Mouse (Mus musculus) C2C12 (cell line): ENCODE measurements at regions not wholly inside any gene's neighbourhood (a gene's known extent, or its start where the extent isn't known, plus 50 kb on each side); places are given as distances from the start of the nearest gene placed in this dataset.

Experiments
- CEBPB ChIP-seq: IDR thresholded peaks from one replicate; pipeline ENCODE4 v1.6.1; 2011; ENCODE audit warnings: low read depth, mild to moderate bottlenecking, control low read depth, moderate library complexity
- CTCF ChIP-seq: IDR thresholded peaks from one replicate; pipeline ENCODE4 v1.5.1; 2011; ENCODE audit not compliant: control insufficient read depth, insufficient read depth, insufficient read length
- MYOD1 ChIP-seq: IDR thresholded peaks from one replicate; pipeline ENCODE4 v1.6.1; 2011; ENCODE audit warnings: low read depth; ENCODE audit not compliant: control insufficient read depth, insufficient read length

DNA sequence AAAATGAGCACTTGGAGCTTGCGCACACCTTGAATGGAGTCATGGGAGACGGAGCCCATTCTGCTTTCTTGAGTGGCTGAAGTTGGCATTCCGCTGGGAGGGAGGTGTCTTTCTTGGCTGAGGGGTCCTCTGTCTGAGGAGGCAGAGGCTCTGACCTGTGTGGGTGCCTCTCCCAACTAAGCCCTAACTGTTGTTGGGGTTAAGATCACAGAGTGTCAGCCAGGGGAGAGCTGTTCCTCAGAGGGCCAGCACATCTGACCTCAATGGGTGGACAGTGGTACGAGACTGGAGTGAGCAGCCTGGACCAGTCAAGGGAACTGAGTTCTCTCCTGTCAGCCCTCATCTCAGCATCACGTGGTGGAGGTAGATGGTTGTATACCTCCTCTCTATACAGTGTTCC, 134.7 kb upstream of the Hdac4 start:
- TF ChIP-seq CTCF (no peak), CEBPB (no peak), MYOD1 (no peak)
